Mouse (Mus musculus) CH12.LX (cell line): ENCODE measurements around the gene Cd2. TPM values are rescaled to one million over a fixed set of nuclear protein-coding genes. Genes with fewer than 3 reads are reported as not detected.

Source experiments
- DNase-seq: peaks from one replicate; pipeline ENCODE4 v3.0.0-alpha.2; 2013; ENCODE audit errors: extremely low read depth
- H3K27ac ChIP-seq: 2 replicates; pipeline ENCODE4 v1.5.1; 2012; ENCODE audit warnings: low read depth, mild to moderate bottlenecking, control low read depth, moderate library complexity; ENCODE audit not compliant: insufficient read depth
- H3K27me3 ChIP-seq: replicated peaks from 2 replicates; pipeline ENCODE3; 2012; ENCODE audit warnings: inconsistent platforms
- H3K36me3 ChIP-seq, 2 experiments: replicated peaks in 1 of 2; 2 replicates each; pipeline versions ENCODE3 to v1.6.1; 2012; ENCODE audit warnings: inconsistent platforms in 1 of 2, low read length in 1 of 2, mild to moderate bottlenecking in 1 of 2, mixed read lengths in 1 of 2, moderate library complexity in 1 of 2; ENCODE audit not compliant: control insufficient read depth in 1 of 2, insufficient read depth in 1 of 2
- H3K4me1 ChIP-seq, 2 experiments: 2 replicates each; pipeline ENCODE4 v1.6.1; 2012; ENCODE audit warnings: inconsistent platforms in 1 of 2, moderate library complexity in 1 of 2; ENCODE audit not compliant: insufficient read depth in 2 of 2, control insufficient read depth in 1 of 2
- H3K4me2 ChIP-seq: 2 replicates; pipeline ENCODE4 v1.6.1; 2012; ENCODE audit warnings: low read depth, mild to moderate bottlenecking, control low read depth; ENCODE audit not compliant: poor library complexity, insufficient read depth, severe bottlenecking
- H3K4me3 ChIP-seq, 3 experiments: fragments of 150-350 bp in 1 of 3; sonication (generic) in 1 of 3; replicated peaks in 1 of 3; 2 replicates each; pipeline versions ENCODE3 to v1.5.1; 2011 to 2012; ENCODE audit warnings: low read depth in 2 of 3, low read length in 2 of 3, mild to moderate bottlenecking in 2 of 3, moderate library complexity in 2 of 3, control low read depth in 1 of 3, improper control_type of control experiment in 1 of 3, inconsistent platforms in 1 of 3, mixed read lengths in 1 of 3; ENCODE audit not compliant: poor library complexity in 1 of 3
- H3K79me2 ChIP-seq: replicated peaks from 2 replicates; pipeline ENCODE4 v1.6.1; 2012; ENCODE audit warnings: mild to moderate bottlenecking, moderate library complexity; ENCODE audit not compliant: control insufficient read depth, poor library complexity, insufficient read depth, severe bottlenecking; ENCODE audit errors: extremely low read depth
- H3K9ac ChIP-seq: 2 replicates; pipeline ENCODE4 v1.6.1; 2012; ENCODE audit warnings: low read depth, mild to moderate bottlenecking, control low read depth, moderate library complexity; ENCODE audit not compliant: insufficient read depth
- H3K9me3 ChIP-seq: replicated peaks from 2 replicates; pipeline ENCODE3; 2012; ENCODE audit warnings: low read length, inconsistent platforms, mixed read lengths
- BHLHE40 ChIP-seq: IDR thresholded peaks from 2 replicates; pipeline ENCODE4 v1.6.1; 2011; ENCODE audit warnings: mild to moderate bottlenecking, low read depth, low read length, improper control_type of control experiment
- CHD1 ChIP-seq: IDR thresholded peaks from 2 replicates; pipeline ENCODE4 v1.6.1; 2012; ENCODE audit warnings: low read depth, low read length, improper control_type of control experiment, inconsistent platforms
- CHD2 ChIP-seq: IDR thresholded peaks from 2 replicates; pipeline ENCODE4 v1.6.1; 2011; ENCODE audit warnings: low read length, improper control_type of control experiment
- ELF1 ChIP-seq: IDR thresholded peaks from 2 replicates; pipeline ENCODE4 v1.6.1; 2014; ENCODE audit warnings: low read depth, mild to moderate bottlenecking, inconsistent platforms, low read length, improper control_type of control experiment
- EP300 ChIP-seq: IDR thresholded peaks from 2 replicates; pipeline ENCODE4 v1.6.1; 2011; ENCODE audit warnings: low read length, improper control_type of control experiment
- ETS1 ChIP-seq: conservative IDR thresholded peaks from 2 replicates; pipeline ENCODE4 v1.6.1; 2012; ENCODE audit warnings: low read depth, mild to moderate bottlenecking, inconsistent platforms, low read length, improper control_type of control experiment, moderate library complexity
- HCFC1 ChIP-seq: IDR thresholded peaks from 2 replicates; pipeline ENCODE4 v1.6.1; 2012; ENCODE audit warnings: low read depth, mild to moderate bottlenecking, inconsistent platforms, low read length, improper control_type of control experiment
- IRF4 ChIP-seq: IDR thresholded peaks from 2 replicates; pipeline ENCODE4 v1.6.1; 2014; ENCODE audit warnings: low read depth, mild to moderate bottlenecking, inconsistent platforms, low read length, improper control_type of control experiment
- JUN ChIP-seq: IDR thresholded peaks from 2 replicates; pipeline ENCODE4 v1.6.1; 2011; ENCODE audit warnings: low read depth, mild to moderate bottlenecking, low read length, improper control_type of control experiment, moderate library complexity; ENCODE audit not compliant: insufficient read depth
- JUND ChIP-seq: conservative IDR thresholded peaks from 2 replicates; pipeline ENCODE4 v1.6.1; 2011; ENCODE audit warnings: low read depth, low read length, improper control_type of control experiment
- KAT2A ChIP-seq: IDR thresholded peaks from 2 replicates; pipeline ENCODE4 v1.6.1; 2012; ENCODE audit warnings: low read length, improper control_type of control experiment, inconsistent platforms; ENCODE audit not compliant: insufficient replicate concordance
- MAFK ChIP-seq: IDR thresholded peaks from 2 replicates; pipeline ENCODE4 v1.6.1; 2011; ENCODE audit warnings: low read length, improper control_type of control experiment; ENCODE audit not compliant: insufficient replicate concordance
- MAX ChIP-seq: IDR thresholded peaks from 2 replicates; pipeline ENCODE4 v1.6.1; 2011; ENCODE audit warnings: low read length, improper control_type of control experiment
- MAZ ChIP-seq: IDR thresholded peaks from 2 replicates; pipeline ENCODE4 v1.6.1; 2012; ENCODE audit warnings: low read depth, mild to moderate bottlenecking, inconsistent platforms, low read length, improper control_type of control experiment, moderate library complexity
- MEF2A ChIP-seq: IDR thresholded peaks from 2 replicates; pipeline ENCODE4 v1.6.1; 2014; ENCODE audit warnings: low read depth, mild to moderate bottlenecking, inconsistent platforms, low read length, improper control_type of control experiment, borderline replicate concordance
- MXI1 ChIP-seq: IDR thresholded peaks from 2 replicates; pipeline ENCODE4 v1.6.1; 2011; ENCODE audit warnings: mild to moderate bottlenecking, low read depth, low read length, improper control_type of control experiment
- MYC ChIP-seq: IDR thresholded peaks from 2 replicates; pipeline ENCODE4 v1.6.1; 2011; ENCODE audit warnings: low read depth, mild to moderate bottlenecking, improper control_type of control experiment, low read length
- NELFE ChIP-seq: IDR thresholded peaks from 2 replicates; pipeline ENCODE4 v1.6.1; 2011; ENCODE audit warnings: low read depth, low read length, improper control_type of control experiment
- NRF1 ChIP-seq: IDR thresholded peaks from 2 replicates; pipeline ENCODE4 v1.6.1; 2014; ENCODE audit warnings: low read depth, mild to moderate bottlenecking, inconsistent platforms, low read length, improper control_type of control experiment, moderate library complexity
- POLR2A ChIP-seq: IDR thresholded peaks from 2 replicates; pipeline ENCODE4 v1.6.1; 2011; ENCODE audit warnings: low read depth, mild to moderate bottlenecking, improper control_type of control experiment, low read length
- RAD21 ChIP-seq: IDR thresholded peaks from 2 replicates; pipeline ENCODE4 v1.6.1; 2011; ENCODE audit warnings: low read depth, mild to moderate bottlenecking, low read length, improper control_type of control experiment, moderate library complexity
- RCOR1 ChIP-seq: conservative IDR thresholded peaks from 2 replicates; pipeline ENCODE4 v1.6.1; 2012; ENCODE audit warnings: low read depth, mild to moderate bottlenecking, inconsistent platforms, low read length, improper control_type of control experiment
- SIN3A ChIP-seq: IDR thresholded peaks from 2 replicates; pipeline ENCODE4 v1.6.1; 2012; ENCODE audit warnings: low read length, improper control_type of control experiment, inconsistent platforms
- SMC3 ChIP-seq: IDR thresholded peaks from 2 replicates; pipeline ENCODE4 v1.6.1; 2011; ENCODE audit warnings: low read depth, low read length, improper control_type of control experiment
- USF1 ChIP-seq: IDR thresholded peaks from 2 replicates; pipeline ENCODE4 v1.6.1; 2014; ENCODE audit warnings: low read depth, mild to moderate bottlenecking, inconsistent platforms, low read length, improper control_type of control experiment
- ZC3H11A ChIP-seq: IDR thresholded peaks from 2 replicates; pipeline ENCODE4 v1.6.1; 2012; ENCODE audit warnings: low read depth, mild to moderate bottlenecking, inconsistent platforms, low read length, improper control_type of control experiment
- ZKSCAN1 ChIP-seq: IDR thresholded peaks from 2 replicates; pipeline ENCODE4 v1.6.1; 2012; ENCODE audit warnings: low read depth, inconsistent platforms, low read length, improper control_type of control experiment, borderline replicate concordance
- ZMIZ1 ChIP-seq: IDR thresholded peaks from 2 replicates; pipeline ENCODE4 v1.6.1; 2012; ENCODE audit warnings: low read depth, mild to moderate bottlenecking, inconsistent platforms, low read length, improper control_type of control experiment
- dilution Hi-C: fragments of 300-500 bp; cut with MboI; formaldehyde crosslinking; loops from 2 replicates; pipeline ENCODE4 v1.14.3; 2020; ENCODE audit warnings: low sequenced_read_pairs; ENCODE audit not compliant: extremely low pct_unique_long_range_greater_than_20kb, extremely low pct_ligation_motif_present
- in situ Hi-C: fragments of 300-500 bp; cut with MboI; formaldehyde crosslinking; loops from 3 replicates; pipeline ENCODE4 v1.14.3; 2019; ENCODE audit warnings: low sequenced_read_pairs, low pct_ligation_motif_present, low pct_unique_long_range_greater_than_20kb, mixed read lengths
- polyA plus RNA-seq: library from polyadenylated mRNA; unstranded; fragments of >175 nt; gene quantifications from 2 replicates; pipeline ENCODE4 v1.2.1, GENCODE M21; 2012; ENCODE audit warnings: low read depth; ENCODE audit not compliant: insufficient read length
- total RNA-seq, 2 experiments: library from RNA; depleted of rRNA; stranded (reverse); fragments of 300-350 nt in 1 of 2; fragments of >200 nt in 1 of 2; gene quantifications; 2 replicates each; pipeline ENCODE4 v1.2.3; 2012 to 2014

Gene Cd2
- total and polyA plus RNA-seq, 3 experiments, result 9.5 to 35.0 (median 18.0) TPM

- dilution Hi-C loops, result no loop called here
- no peak for TF ChIP-seq ETS1
- TF ChIP-seq POLR2A, result no peak
- no peak for TF ChIP-seq EP300
- TF ChIP-seq CHD2, result no peak
- 0 out of 2 replicates have a peak, but pooled peaks have one; percentile 6 for TF ChIP-seq MYC
- TF ChIP-seq MEF2A, result no peak
- TF ChIP-seq MAFK, result 0 out of 2 replicates have a peak, but pooled peaks have one; percentile 2
- TF ChIP-seq SMC3, result no peak
- no peak for TF ChIP-seq HCFC1
- TF ChIP-seq, all 38 proteins: peak for 2
- Histone ChIP-seq H3K4me3 (no peak overlapping the region), H3K9ac (peak overlapping the region; percentile 2; the same call in 1 of the 2 replicates), H3K27ac (peak overlapping the region; percentile 15; the same call in 1 of the 2 replicates), H3K4me1 (peaks cover 3 to 26% of the 10 kb centered on the region in 2 experiments), H3K27me3 (no peaks in the 10 kb centered on the region), H3K9me3 (no peaks in the 10 kb centered on the region), H3K4me2 (peak overlapping the region; percentile 34), H3K36me3 (no peaks in the 10 kb centered on the region), H3K79me2 (no peaks in the 10 kb centered on the region)
- in situ Hi-C loops, result no loop called here
- peak; percentile 30 for DNase-seq
Observed at GRCm38 (mm10) chr3:101229551-101229930, 58.2 kb downstream of the Cd2 start.

GRCm38 (mm10) chr3:101228868-101229550 lies 58.7 kb downstream of the Cd2 start:
- in situ Hi-C loops (no loop called here), dilution Hi-C loops (no loop called here)
- H3K4me2 ChIP-seq, result peak overlapping the region; percentile 34
- H3K27me3 ChIP-seq, result no peaks in the 10 kb centered on the region
- H3K36me3 ChIP-seq, result no peaks in the 10 kb centered on the region
- H3K4me1 ChIP-seq, result peaks cover 3 to 32% of the 10 kb centered on the region in 2 experiments
- peak overlapping the region in 1 of 3 experiments; percentile 6 for H3K4me3 ChIP-seq
- peak; percentile 80 for DNase-seq
- no peaks in the 10 kb centered on the region for H3K9me3 ChIP-seq
- H3K79me2 ChIP-seq, result no peaks in the 10 kb centered on the region
- peak overlapping the region; percentile 2; the same call in 1 of the 2 replicates for H3K9ac ChIP-seq
- peak overlapping the region; percentile 15; the same call in 1 of the 2 replicates for H3K27ac ChIP-seq
- TF ChIP-seq ZMIZ1, result 0 out of 2 replicates have a peak, but pooled peaks have one; percentile 60
- no peak for TF ChIP-seq USF1
- TF ChIP-seq ZC3H11A, result no peak
- TF ChIP-seq NRF1, result 0 out of 2 replicates have a peak, but pooled peaks have one; percentile 4
- TF ChIP-seq ELF1, result peak; percentile 56
- peak; percentile 54; the same call in 1 of the 2 replicates for TF ChIP-seq SIN3A
- peak; percentile 67; the same call in 1 of the 2 replicates for TF ChIP-seq CHD1
- peak; percentile 45; the same call in 1 of the 2 replicates for TF ChIP-seq MXI1
- TF ChIP-seq MAFK, result 0 out of 2 replicates have a peak, but pooled peaks have one; percentile 8
- TF ChIP-seq MEF2A, result peak; percentile 69
- peak; percentile 52; the same call in 1 of the 2 replicates for TF ChIP-seq BHLHE40
- TF ChIP-seq EP300, result peak; percentile 95
- TF ChIP-seq CHD2, result peak; percentile 74
- TF ChIP-seq JUND, result peak; percentile 61; the same call in 1 of the 2 replicates
- 0 out of 2 replicates have a peak, but pooled peaks have one; percentile 13 for TF ChIP-seq SMC3
- TF ChIP-seq JUN, result peak; percentile 67
- TF ChIP-seq MAX, result no peak; the same call in 1 of the 2 replicates
- peak; percentile 96 for TF ChIP-seq IRF4
- peak; percentile 12; the same call in 1 of the 2 replicates for TF ChIP-seq RCOR1
- no peak for TF ChIP-seq ZKSCAN1
- TF ChIP-seq NELFE, result 0 out of 2 replicates have a peak, but pooled peaks have one; percentile 39
- TF ChIP-seq POLR2A, result peak; percentile 54
- peak; percentile 10; the same call in 1 of the 2 replicates for TF ChIP-seq HCFC1
- TF ChIP-seq MYC, result 0 out of 2 replicates have a peak, but pooled peaks have one; percentile 45
- TF ChIP-seq MAZ, result peak; percentile 73; the same call in 1 of the 2 replicates
- TF ChIP-seq RAD21, result no peak; the same call in none of the 2 replicates
- no peak for TF ChIP-seq KAT2A
